11 mouse cellular contexts compared by ENCODE assay signal in genomic region chr2:72366503-72366902, GRCm38 (mm10).
A peak's percentile ranks its signal among the peaks of the same experiment; 100 is the strongest.
DNase-seq lines count a peak whose midpoint lies in the region; ATAC-seq and TF ChIP-seq lines count a peak whose summit lies in the region.
"Had no signal": no experiment of that assay in that cellular context is flagged by ENCODE, and none has a peak within 500 bp of the region (broad histone marks: within the 10 kb centered on the region; RNA-seq: fewer than 3 reads in every experiment).

No protein-coding gene starts in this region.

- H3K27me3 ChIP-seq in liver, adult 2 months (ENCODE audit: control insufficient read depth, insufficient read depth, low read length) = no peaks in the 10 kb centered on the region
- H3K27me3 ChIP-seq: embryonic facial prominence, embryonic 12.5 days; liver, embryonic 15.5 days had no signal

- no peak overlapping the region for H3K4me3 ChIP-seq in liver, adult 2 months (ENCODE audit: insufficient read depth, low read depth, low read length)
- H3K4me3 ChIP-seq: embryonic facial prominence, embryonic 12.5 days; liver, embryonic 15.5 days had no signal

- H3K79me2 ChIP-seq in liver, adult 2 months (ENCODE audit: control insufficient read depth, insufficient read depth, low read length) = no peaks in the 10 kb centered on the region

- DNase-seq in adrenal gland, postnatal 10 days = peak; percentile 27
- DNase-seq in adrenal gland, adult 18-20 months (ENCODE audit: low spot score in 2 of 2) = no peak
- peak; percentile 40 for DNase-seq in liver, adult 2 months (ENCODE audit: extremely low read depth, low read depth, low spot score)
- DNase-seq in liver = no peak
- peak; percentile 34 for DNase-seq in skeletal muscle tissue, adult 2 months (ENCODE audit: low read depth, low spot score)
- no peak for DNase-seq in left cerebral cortex, postnatal 25 days (ENCODE audit: low spot score in 2 of 2)
- no peak for DNase-seq in kidney, adult 9 months
- DNase-seq: kidney, adult 11 months had no signal

- intact Hi-C loops in left cerebral cortex, postnatal 25 days (cut with DNase I) = no loop called here

- ATAC-seq in granulocyte monocyte progenitor cell, adult 5-6 weeks (replicated peaks; ENCODE audit: poor library complexity, severe bottlenecking) = peak; percentile 88

- TF ChIP-seq CTCF in liver, adult 2 months (IDR thresholded peaks at IDR 0.05; ENCODE audit: low read depth, low read length) = no peak

- WGBS in liver, adult 2 months = 68% methylated on average over 5 of the region's 5 CpGs

- 0 out of 2 replicates have a peak, but pooled peaks cover 1% of the 10 kb centered on the region for H3K4me1 ChIP-seq in liver, adult 2 months (ENCODE audit: control insufficient read depth, insufficient read depth, low read length)

- H3K27ac ChIP-seq in liver, adult 2 months (replicated peaks; ENCODE audit: insufficient read depth, low read depth, low read length) = no peak overlapping the region
- H3K27ac ChIP-seq: embryonic facial prominence, embryonic 12.5 days; liver, embryonic 15.5 days had no signal

- TF ChIP-seq POLR2A in liver, adult 2 months (IDR thresholded peaks at IDR 0.05; ENCODE audit: extremely low read depth, insufficient read depth, low read length) = no peak

- H3K9ac ChIP-seq in liver, adult 2 months (ENCODE audit: low read depth, low read length) = no peak overlapping the region
- H3K9ac ChIP-seq: embryonic facial prominence, embryonic 12.5 days; liver, embryonic 15.5 days had no signal

- H3K36me3 ChIP-seq in liver, adult 2 months (ENCODE audit: control insufficient read depth, insufficient read depth, low read length) = peaks cover 1% of the 10 kb centered on the region; the same call in 1 of the 2 replicates
- H3K36me3 ChIP-seq: embryonic facial prominence, embryonic 12.5 days had no signal

Comparison
In these comparisons a context has a peak if more than half of its experiments do, and no peak if none do; other contexts are left out.
1. DNase-seq: peak in adrenal gland, postnatal 10 days (single experiment), liver, adult 2 months (single experiment) and skeletal muscle tissue, adult 2 months (single experiment); none in adrenal gland, adult 18-20 months (0 of 2), liver (single experiment), left cerebral cortex, postnatal 25 days (0 of 2) and kidney, adult 9 months (single experiment).